Mouse (Mus musculus): ENCODE results near the gene Ppox. TPM values are rescaled to one million over a fixed set of nuclear protein-coding genes. Genes with fewer than 3 reads are reported as not detected.

The Ppox gene
- polyA plus RNA-seq, 1 experiment from 2014 or later = 46.8 TPM

GRCm38 (mm10) chr1:171293351-171293750 lies 12.4 kb upstream of the Ppox start:
- no peak for DNase-seq
- Histone ChIP-seq H3K27ac (replicated peaks; ENCODE audit: low read depth, low read length) (no peak overlapping the region), H3K36me3 (ENCODE audit: control insufficient read depth, insufficient read depth, low read length) (peaks cover 17% of the 10 kb centered on the region), H3K27me3 (ENCODE audit: control insufficient read depth, insufficient read depth, low read length) (0 out of 2 replicates have a peak, but pooled peaks cover 9% of the 10 kb centered on the region), H3K4me1 (ENCODE audit: control insufficient read depth, insufficient read depth, low read length) (peaks cover 9% of the 10 kb centered on the region), H3K9me3 (ENCODE audit: control insufficient read depth, low read length) (no peaks in the 10 kb centered on the region), H3K4me2 (ENCODE audit: low read length) (peak overlapping the region; percentile 74), H3K4me3 (replicated peaks; ENCODE audit: low read depth, low read length) (peak overlapping the region; percentile 76), H3K9ac (replicated peaks; ENCODE audit: low read length) (no peak overlapping the region)
- no peak for ATAC-seq (ENCODE audit: low FRiP score, low TSS enrichment)
- 88% methylated on average over 3 of the region's 3 CpGs for WGBS

GRCm38 (mm10) chr1:171288328-171288727 lies 7.3 kb upstream of the Ppox start:
- DNase-seq (no peak), ATAC-seq (ENCODE audit: low FRiP score, low TSS enrichment) (no peak)
- Histone ChIP-seq H3K4me3 (replicated peaks; ENCODE audit: low read depth, low read length) (peak overlapping the region; percentile 92), H3K4me1 (ENCODE audit: control insufficient read depth, insufficient read depth, low read length) (peaks cover 11% of the 10 kb centered on the region), H3K27ac (replicated peaks; ENCODE audit: low read depth, low read length) (peak overlapping the region; percentile 98; the same call in 1 of the 2 replicates), H3K9me3 (ENCODE audit: control insufficient read depth, low read length) (no peaks in the 10 kb centered on the region), H3K27me3 (ENCODE audit: control insufficient read depth, insufficient read depth, low read length) (no peaks in the 10 kb centered on the region), H3K36me3 (ENCODE audit: control insufficient read depth, insufficient read depth, low read length) (peaks cover 45% of the 10 kb centered on the region), H3K4me2 (ENCODE audit: low read length) (peak overlapping the region; percentile 65), H3K9ac (replicated peaks; ENCODE audit: low read length) (0 out of 2 replicates have a peak overlapping the region, but pooled peaks have one; percentile 99)
- 67% methylated on average over 4 of the region's 4 CpGs for WGBS

GRCm38 (mm10) chr1:171287136-171288081 lies 6.4 kb upstream of the Ppox start, which contains the start of gene Usp21:
Gene Usp21 (minus strand): TSS chr1:171287991.
- H3K9me3 ChIP-seq (ENCODE audit: control insufficient read depth, low read length) = no peaks in the 10 kb centered on the region
- H3K4me2 ChIP-seq (ENCODE audit: low read length) = peak within 1 kb of the TSS; percentile 65
- WGBS = under 1% methylated on average over 49 of the region's 49 CpGs
- H3K4me1 ChIP-seq (ENCODE audit: control insufficient read depth, insufficient read depth, low read length) = peaks cover 9% of the 10 kb centered on the region
- DNase-seq (peak; percentile 97), ATAC-seq (ENCODE audit: low FRiP score, low TSS enrichment) (peak; percentile 95)
- peak within 1 kb of the TSS; percentile 92 for H3K4me3 ChIP-seq (replicated peaks; ENCODE audit: low read depth, low read length)
- no peaks in the 10 kb centered on the region for H3K27me3 ChIP-seq (ENCODE audit: control insufficient read depth, insufficient read depth, low read length)
- peak within 1 kb of the TSS; percentile 98 for H3K27ac ChIP-seq (replicated peaks; ENCODE audit: low read depth, low read length)
- H3K36me3 ChIP-seq (ENCODE audit: control insufficient read depth, insufficient read depth, low read length) = peaks cover 54% of the 10 kb centered on the region
- H3K9ac ChIP-seq (replicated peaks; ENCODE audit: low read length) = peak within 1 kb of the TSS; percentile 99

- WGBS = 92% methylated on average over 19 of the region's 19 CpGs
- H3K27ac ChIP-seq (replicated peaks; ENCODE audit: low read depth, low read length) = no peak overlapping the region
- ATAC-seq (ENCODE audit: low FRiP score, low TSS enrichment) (no peak), DNase-seq (no peak)
- H3K9me3 ChIP-seq (ENCODE audit: control insufficient read depth, low read length) = no peaks in the 10 kb centered on the region
- H3K4me2 ChIP-seq (ENCODE audit: low read length) = peak overlapping the region; percentile 65
- peaks cover 9% of the 10 kb centered on the region for H3K4me1 ChIP-seq (ENCODE audit: control insufficient read depth, insufficient read depth, low read length)
- H3K4me3 ChIP-seq (replicated peaks; ENCODE audit: low read depth, low read length) = peak overlapping the region; percentile 92
- H3K9ac ChIP-seq (replicated peaks; ENCODE audit: low read length) = no peak overlapping the region
- peaks cover 57% of the 10 kb centered on the region for H3K36me3 ChIP-seq (ENCODE audit: control insufficient read depth, insufficient read depth, low read length)
- no peaks in the 10 kb centered on the region for H3K27me3 ChIP-seq (ENCODE audit: control insufficient read depth, insufficient read depth, low read length)
These were observed 5.5 kb upstream of the Ppox start for GRCm38 (mm10) chr1:171286517-171286916.

GRCm38 (mm10) chr1:171285096-171285892 lies 4.3 kb upstream of the Ppox start:
- Histone ChIP-seq H3K4me3 (replicated peaks; ENCODE audit: low read depth, low read length) (no peak overlapping the region), H3K4me1 (ENCODE audit: control insufficient read depth, insufficient read depth, low read length) (peaks cover 12% of the 10 kb centered on the region), H3K27ac (replicated peaks; ENCODE audit: low read depth, low read length) (no peak overlapping the region), H3K9ac (replicated peaks; ENCODE audit: low read length) (no peak overlapping the region), H3K36me3 (ENCODE audit: control insufficient read depth, insufficient read depth, low read length) (peaks cover 57% of the 10 kb centered on the region), H3K4me2 (ENCODE audit: low read length) (no peak overlapping the region), H3K9me3 (ENCODE audit: control insufficient read depth, low read length) (no peaks in the 10 kb centered on the region), H3K27me3 (ENCODE audit: control insufficient read depth, insufficient read depth, low read length) (no peaks in the 10 kb centered on the region)
- DNase-seq (no peak), ATAC-seq (ENCODE audit: low FRiP score, low TSS enrichment) (no peak)
- WGBS = 92% methylated on average over 20 of the region's 20 CpGs

- DNase-seq = no peak
- 94% methylated on average over 15 of the region's 15 CpGs for WGBS
- H3K9ac ChIP-seq (replicated peaks; ENCODE audit: low read length) = no peak overlapping the region
- H3K4me2 ChIP-seq (ENCODE audit: low read length) = no peak overlapping the region
- no peaks in the 10 kb centered on the region for H3K27me3 ChIP-seq (ENCODE audit: control insufficient read depth, insufficient read depth, low read length)
- H3K4me1 ChIP-seq (ENCODE audit: control insufficient read depth, insufficient read depth, low read length) = peaks cover 16% of the 10 kb centered on the region
- ATAC-seq (ENCODE audit: low FRiP score, low TSS enrichment) = no peak
- no peaks in the 10 kb centered on the region for H3K9me3 ChIP-seq (ENCODE audit: control insufficient read depth, low read length)
- H3K27ac ChIP-seq (replicated peaks; ENCODE audit: low read depth, low read length) = no peak overlapping the region
- peaks cover 51% of the 10 kb centered on the region for H3K36me3 ChIP-seq (ENCODE audit: control insufficient read depth, insufficient read depth, low read length)
- H3K4me3 ChIP-seq (replicated peaks; ENCODE audit: low read depth, low read length) = no peak overlapping the region
These were observed 3.5 kb upstream of the Ppox start for GRCm38 (mm10) chr1:171284491-171284890.

GRCm38 (mm10) chr1:171283188-171284160 lies 2.5 kb upstream of the Ppox start:
- ATAC-seq (ENCODE audit: low FRiP score, low TSS enrichment) (no peak), DNase-seq (no peak)
- Histone ChIP-seq H3K36me3 (ENCODE audit: control insufficient read depth, insufficient read depth, low read length) (peaks cover 47% of the 10 kb centered on the region), H3K27ac (replicated peaks; ENCODE audit: low read depth, low read length) (no peak overlapping the region), H3K9ac (replicated peaks; ENCODE audit: low read length) (no peak overlapping the region), H3K27me3 (ENCODE audit: control insufficient read depth, insufficient read depth, low read length) (no peaks in the 10 kb centered on the region), H3K4me3 (replicated peaks; ENCODE audit: low read depth, low read length) (no peak overlapping the region), H3K4me1 (ENCODE audit: control insufficient read depth, insufficient read depth, low read length) (peaks cover 16% of the 10 kb centered on the region), H3K4me2 (ENCODE audit: low read length) (no peak overlapping the region), H3K9me3 (ENCODE audit: control insufficient read depth, low read length) (no peaks in the 10 kb centered on the region)
- 92% methylated on average over 18 of the region's 18 CpGs for WGBS

Measured in midbrain, embryonic 14.5 days (tissue).